Mouse (Mus musculus): ENCODE results near the gene Fosb. TPM values are rescaled to one million over a fixed set of nuclear protein-coding genes. Genes with fewer than 3 reads are reported as not detected.

Gene Fosb
- polyA plus RNA-seq, 1 experiment from 2014 or later, result 0.17 TPM

GRCm38 (mm10) chr7:19342481-19343027 lies 32.7 kb upstream of the Fosb start:
- peaks cover 12% of the 10 kb centered on the region; the same call in 1 of the 2 replicates for H3K4me1 ChIP-seq (ENCODE audit: insufficient read depth, low read depth, low read length)
- under 1% methylated on average over 27 of the region's 27 CpGs for WGBS
- no peaks in the 10 kb centered on the region for H3K36me3 ChIP-seq (ENCODE audit: insufficient read depth, low read length)
- no peaks in the 10 kb centered on the region for H3K9me3 ChIP-seq (ENCODE audit: low read length)
- no peak overlapping the region for H3K27ac ChIP-seq (ENCODE audit: low read length)
- peak overlapping the region; percentile 54 for H3K4me2 ChIP-seq (replicated peaks; ENCODE audit: low read depth, low read length)
- H3K9ac ChIP-seq (replicated peaks; ENCODE audit: low read depth), result no peak overlapping the region
- ATAC-seq, result 0 out of 2 replicates have a peak, but pooled peaks have one; percentile 2
- TF ChIP-seq CTCF (IDR thresholded peaks at IDR 0.05) (peak; percentile 98), EP300 (IDR thresholded peaks at IDR 0.05) (no peak)
- H3K4me3 ChIP-seq (ENCODE audit: low read depth, low read length), result peak overlapping the region; percentile 27
- DNase-seq (ENCODE audit: low spot score), result peak; percentile 84
- H3K27me3 ChIP-seq (replicated peaks; ENCODE audit: insufficient read depth, low read length), result 0 out of 2 replicates have a peak, but pooled peaks cover 4% of the 10 kb centered on the region

- Histone ChIP-seq H3K4me1 (ENCODE audit: insufficient read depth, low read depth, low read length) (peaks cover 12% of the 10 kb centered on the region; the same call in 1 of the 2 replicates), H3K27me3 (replicated peaks; ENCODE audit: insufficient read depth, low read length) (0 out of 2 replicates have a peak, but pooled peaks cover 4% of the 10 kb centered on the region), H3K9me3 (ENCODE audit: low read length) (no peaks in the 10 kb centered on the region), H3K4me3 (ENCODE audit: low read depth, low read length) (peak overlapping the region; percentile 27), H3K4me2 (replicated peaks; ENCODE audit: low read depth, low read length) (peak overlapping the region; percentile 54), H3K27ac (ENCODE audit: low read length) (no peak overlapping the region), H3K36me3 (ENCODE audit: insufficient read depth, low read length) (no peaks in the 10 kb centered on the region), H3K9ac (replicated peaks; ENCODE audit: low read depth) (no peak overlapping the region)
- under 1% methylated on average over 39 of the region's 41 CpGs for WGBS
- ATAC-seq (peak; percentile 14; the same call in 1 of the 2 replicates), DNase-seq (ENCODE audit: low spot score) (peak; percentile 62)
- TF ChIP-seq CTCF (IDR thresholded peaks at IDR 0.05) (no peak), EP300 (IDR thresholded peaks at IDR 0.05) (no peak)
These were observed 32.0 kb upstream of the Fosb start for GRCm38 (mm10) chr7:19341761-19342409.

- TF ChIP-seq EP300 (IDR thresholded peaks at IDR 0.05) (no peak), CTCF (IDR thresholded peaks at IDR 0.05) (no peak)
- DNase-seq (ENCODE audit: low spot score), result no peak
- ATAC-seq, result no peak
- Histone ChIP-seq H3K4me3 (ENCODE audit: low read depth, low read length) (no peak overlapping the region), H3K4me2 (replicated peaks; ENCODE audit: low read depth, low read length) (no peak overlapping the region), H3K9ac (replicated peaks; ENCODE audit: low read depth) (no peak overlapping the region), H3K4me1 (ENCODE audit: insufficient read depth, low read depth, low read length) (peaks cover 12% of the 10 kb centered on the region; the same call in 1 of the 2 replicates), H3K36me3 (ENCODE audit: insufficient read depth, low read length) (no peaks in the 10 kb centered on the region), H3K27ac (ENCODE audit: low read length) (no peak overlapping the region), H3K9me3 (ENCODE audit: low read length) (no peaks in the 10 kb centered on the region), H3K27me3 (replicated peaks; ENCODE audit: insufficient read depth, low read length) (0 out of 2 replicates have a peak, but pooled peaks cover 4% of the 10 kb centered on the region)
- WGBS, result 17% methylated on average over 10 of the region's 10 CpGs
These were observed 31.4 kb upstream of the Fosb start for GRCm38 (mm10) chr7:19341250-19341649.

- Histone ChIP-seq H3K27me3 (replicated peaks; ENCODE audit: insufficient read depth, low read length) (0 out of 2 replicates have a peak, but pooled peaks cover 4% of the 10 kb centered on the region), H3K4me2 (replicated peaks; ENCODE audit: low read depth, low read length) (no peak overlapping the region), H3K4me3 (ENCODE audit: low read depth, low read length) (no peak overlapping the region), H3K27ac (ENCODE audit: low read length) (no peak overlapping the region), H3K4me1 (ENCODE audit: insufficient read depth, low read depth, low read length) (peaks cover 7% of the 10 kb centered on the region; the same call in 1 of the 2 replicates), H3K9ac (replicated peaks; ENCODE audit: low read depth) (no peak overlapping the region), H3K36me3 (ENCODE audit: insufficient read depth, low read length) (no peaks in the 10 kb centered on the region), H3K9me3 (ENCODE audit: low read length) (no peaks in the 10 kb centered on the region)
- WGBS, result 42% methylated on average over 7 of the region's 7 CpGs
- peak; percentile 38 for ATAC-seq
- DNase-seq (ENCODE audit: low spot score), result peak; percentile 80
- TF ChIP-seq EP300 (IDR thresholded peaks at IDR 0.05) (0 out of 2 replicates have a peak, but pooled peaks have one; percentile 20), CTCF (IDR thresholded peaks at IDR 0.05) (no peak)
These were observed 28.7 kb upstream of the Fosb start for GRCm38 (mm10) chr7:19338596-19338995.

GRCm38 (mm10) chr7:19338060-19338459 lies 28.2 kb upstream of the Fosb start:
- Histone ChIP-seq H3K36me3 (ENCODE audit: insufficient read depth, low read length) (no peaks in the 10 kb centered on the region), H3K9ac (replicated peaks; ENCODE audit: low read depth) (no peak overlapping the region), H3K27ac (ENCODE audit: low read length) (no peak overlapping the region), H3K27me3 (replicated peaks; ENCODE audit: insufficient read depth, low read length) (0 out of 2 replicates have a peak, but pooled peaks cover 4% of the 10 kb centered on the region), H3K9me3 (ENCODE audit: low read length) (no peaks in the 10 kb centered on the region), H3K4me3 (ENCODE audit: low read depth, low read length) (no peak overlapping the region), H3K4me2 (replicated peaks; ENCODE audit: low read depth, low read length) (no peak overlapping the region), H3K4me1 (ENCODE audit: insufficient read depth, low read depth, low read length) (peaks cover 7% of the 10 kb centered on the region; the same call in 1 of the 2 replicates)
- ATAC-seq (peak; percentile 39), DNase-seq (ENCODE audit: low spot score) (peak; percentile 70)
- TF ChIP-seq CTCF (IDR thresholded peaks at IDR 0.05) (no peak), EP300 (IDR thresholded peaks at IDR 0.05) (no peak)
- 52% methylated on average over 2 of the region's 2 CpGs for WGBS

- Histone ChIP-seq H3K9ac (replicated peaks; ENCODE audit: low read depth) (no peak overlapping the region), H3K27ac (ENCODE audit: low read length) (no peak overlapping the region), H3K4me1 (ENCODE audit: insufficient read depth, low read depth, low read length) (peaks cover 3% of the 10 kb centered on the region; the same call in 1 of the 2 replicates), H3K27me3 (replicated peaks; ENCODE audit: insufficient read depth, low read length) (0 out of 2 replicates have a peak, but pooled peaks cover 2% of the 10 kb centered on the region), H3K4me2 (replicated peaks; ENCODE audit: low read depth, low read length) (no peak overlapping the region), H3K4me3 (ENCODE audit: low read depth, low read length) (no peak overlapping the region), H3K9me3 (ENCODE audit: low read length) (no peaks in the 10 kb centered on the region), H3K36me3 (ENCODE audit: insufficient read depth, low read length) (no peaks in the 10 kb centered on the region)
- DNase-seq (ENCODE audit: low spot score) (no peak), ATAC-seq (no peak)
- WGBS, result 53% methylated on average over 10 of the region's 10 CpGs
- TF ChIP-seq EP300 (IDR thresholded peaks at IDR 0.05) (no peak), CTCF (IDR thresholded peaks at IDR 0.05) (no peak)
These were observed 27.3 kb upstream of the Fosb start for GRCm38 (mm10) chr7:19337122-19337521.
